Mouse (Mus musculus) T-cell, adult 66 days (primary cell): Measurements from ENCODE around the gene Olfr665. TPM values are rescaled to one million over a fixed set of nuclear protein-coding genes. Genes with fewer than 3 reads are reported as not detected.

Source experiments
- total RNA-seq, 2 experiments: library from RNA; stranded (reverse); gene quantifications; 3 replicates in 1 of 2; 4 replicates in 1 of 2; pipeline ENCODE4 v1.2.4; 2023

Olfr665 gene
- total RNA-seq, result not detected

DNA sequence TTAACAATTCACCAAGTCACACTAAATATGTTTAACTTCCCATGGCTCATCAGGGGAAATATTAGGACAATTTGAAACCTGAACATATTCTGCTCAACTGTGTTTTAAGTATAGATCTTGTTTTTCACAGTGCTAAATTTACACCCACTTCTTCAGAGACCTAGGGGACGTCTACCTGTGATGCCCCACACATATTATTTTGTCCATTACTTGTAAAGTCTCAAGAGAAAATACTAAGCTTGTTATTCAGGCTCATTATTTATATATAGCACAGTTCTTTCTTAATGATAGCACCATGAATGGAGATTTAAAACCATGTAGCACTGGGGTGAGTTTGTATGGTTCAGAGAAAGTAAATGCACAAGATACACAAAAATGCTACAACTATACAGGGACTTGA lies at the start of gene Olfr665:
Gene Olfr665 (plus strand): TSS at position 301 of the 400 bp plus-strand sequence.

DNA sequence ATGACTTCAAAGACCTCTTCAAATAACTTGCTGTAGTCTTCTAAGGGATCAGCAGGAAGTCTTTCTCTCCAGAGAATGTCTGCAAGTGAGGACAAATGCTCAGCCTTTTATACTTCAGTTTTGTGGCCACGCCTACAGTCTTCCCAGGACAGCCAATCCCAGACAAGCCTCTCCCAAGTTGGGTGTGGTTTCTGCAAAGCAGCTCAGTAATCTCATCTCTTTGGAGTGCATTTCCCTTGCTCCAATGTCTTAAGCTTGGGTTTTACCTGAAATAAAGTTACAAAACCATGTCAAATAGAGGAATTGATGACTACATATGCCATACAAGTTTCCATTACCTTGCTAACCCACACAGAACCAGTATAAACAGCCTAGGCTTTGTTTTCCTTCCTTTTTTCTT lies 35.3 kb upstream of the Olfr665 start, which contains the start of gene Usp17lb:
Gene Usp17lb (minus strand): TSS at position 101 of the 400 bp plus-strand sequence.

DNA sequence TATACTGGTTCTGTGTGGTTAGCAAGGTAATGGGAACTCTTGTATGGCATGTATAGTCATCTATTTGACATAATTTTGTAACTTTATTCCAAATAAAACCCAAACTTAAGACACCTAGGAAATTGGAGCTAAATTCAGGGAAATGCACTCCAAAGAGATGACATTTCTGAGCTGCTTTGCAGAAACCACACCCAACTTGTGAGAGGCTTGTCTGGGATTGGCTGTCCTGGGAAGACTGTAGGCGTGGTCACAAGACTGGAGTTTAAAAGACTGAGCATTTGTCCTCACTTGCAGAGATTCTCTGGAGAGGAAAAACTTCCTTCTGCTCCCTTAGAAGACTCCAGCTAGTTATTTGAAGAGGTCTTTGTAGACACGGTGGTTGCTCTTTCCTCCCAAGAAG lies 21.1 kb upstream of the Olfr665 start, which contains the start of gene Usp17la:
Gene Usp17la (plus strand): TSS at position 301 of the 400 bp plus-strand sequence.

DNA sequence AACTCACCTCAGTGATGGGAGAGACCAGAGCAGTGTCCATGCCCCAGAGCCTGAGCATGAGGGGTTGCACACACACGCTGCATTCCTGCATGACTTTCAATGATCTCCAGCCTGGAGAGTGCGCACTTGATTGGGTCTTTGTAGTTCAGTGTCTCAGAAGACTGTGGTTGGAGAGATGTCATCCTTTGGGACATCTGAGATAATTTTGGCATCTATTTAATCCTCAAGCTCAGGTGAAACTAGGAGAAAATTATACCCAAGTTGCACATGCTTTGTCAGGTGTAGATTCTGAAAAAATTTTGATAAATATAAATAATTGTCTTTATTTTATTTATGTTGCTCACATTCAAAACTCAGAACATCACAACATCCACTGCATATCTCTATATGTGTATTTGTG lies 18.0 kb downstream of the Olfr665 start, which contains the start of gene Olfr666:
Gene Olfr666 (minus strand): TSS at position 101 of the 400 bp plus-strand sequence.

DNA sequence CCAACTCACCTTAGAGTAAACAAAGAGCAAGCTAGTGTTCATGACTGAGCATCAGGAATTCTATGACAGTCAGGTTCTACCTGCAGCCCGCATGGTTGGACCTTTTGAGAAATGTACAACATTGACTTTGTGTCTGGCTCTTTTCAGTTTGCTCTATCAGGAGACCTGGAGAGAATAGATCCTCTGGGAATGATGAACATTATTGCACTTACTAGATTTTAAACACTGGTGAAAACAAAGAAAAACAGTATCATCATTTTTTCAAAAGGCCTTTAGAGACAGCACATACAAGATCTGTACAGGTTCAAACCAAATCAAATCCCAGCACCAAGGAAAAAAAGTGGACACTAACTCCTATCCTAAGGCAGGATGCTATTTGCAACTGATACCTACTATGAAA lies 43.6 kb downstream of the Olfr665 start, which contains the start of gene Olfr667:
Gene Olfr667 (minus strand): TSS at position 101 of the 400 bp plus-strand sequence.

DNA sequence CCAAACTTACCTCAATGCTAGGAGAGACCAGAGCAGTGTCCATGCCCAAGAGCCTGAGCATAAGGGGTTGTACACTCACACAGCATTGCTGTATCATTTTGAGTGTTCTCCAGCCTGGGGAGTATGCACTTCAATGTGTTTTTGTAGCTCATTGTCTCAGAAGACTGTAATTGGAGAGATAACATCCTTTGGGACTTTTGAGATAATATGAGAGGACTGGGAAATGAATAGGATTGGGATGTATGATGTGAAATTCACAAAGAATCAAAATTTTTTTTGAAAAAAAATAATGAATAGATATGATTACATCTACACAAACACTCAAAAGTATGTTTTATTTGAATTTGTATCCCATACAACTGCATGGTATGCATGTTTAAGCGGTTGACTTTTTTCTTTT lies 50.1 kb downstream of the Olfr665 start, which contains the start of gene Olfr668:
Gene Olfr668 (minus strand): TSS at position 101 of the 400 bp plus-strand sequence.

Other genes with a start within 250 kb of the Olfr665 start
- not detected for gene Olfr658, start 230.7 kb upstream of the Olfr665 start, total RNA-seq
- gene Olfr659, start 211.3 kb upstream of the Olfr665 start, total RNA-seq, result not detected
- not detected for gene Olfr661, start 191.5 kb upstream of the Olfr665 start, total RNA-seq
- not detected for gene Usp17le, start 100.6 kb upstream of the Olfr665 start, total RNA-seq
- not detected for gene Usp17lb, start 35.4 kb upstream of the Olfr665 start, total RNA-seq
- not detected for gene Usp17la, start 21.0 kb upstream of the Olfr665 start, total RNA-seq
- gene Olfr666, start 17.9 kb downstream of the Olfr665 start, total RNA-seq, result not detected
- not detected for gene Olfr667, start 43.5 kb downstream of the Olfr665 start, total RNA-seq
- gene Olfr668, start 50.0 kb downstream of the Olfr665 start, total RNA-seq, result not detected
- gene Olfr669, start 56.2 kb downstream of the Olfr665 start, total RNA-seq, result not detected
- gene Olfr670, start 84.6 kb downstream of the Olfr665 start, total RNA-seq, result not detected
- not detected for gene Olfr671, start 101.1 kb downstream of the Olfr665 start, total RNA-seq
- not detected for gene Olfr672, start 124.0 kb downstream of the Olfr665 start, total RNA-seq
- gene Olfr675, start 150.4 kb downstream of the Olfr665 start, total RNA-seq, result not detected
- gene Olfr676, start 154.7 kb downstream of the Olfr665 start, total RNA-seq, result not detected
- not detected for gene Olfr677, start 173.3 kb downstream of the Olfr665 start, total RNA-seq
- gene Olfr678, start 186.4 kb downstream of the Olfr665 start, total RNA-seq, result not detected
- not detected for gene Olfr679, start 203.2 kb downstream of the Olfr665 start, total RNA-seq
- not detected for gene Olfr680-ps1, start 214.8 kb downstream of the Olfr665 start, total RNA-seq
- gene Olfr681, start 238.8 kb downstream of the Olfr665 start, total RNA-seq, result not detected